Mouse (Mus musculus) kidney, adult 2 months (tissue): ENCODE data around the gene Akt1.

ENCODE experiments used
- CTCF ChIP-seq: fragments of 200-500 bp; conservative IDR thresholded peaks from 2 replicates; pipeline ENCODE4 v1.5.1; 2011; ENCODE audit warnings: low read depth, mild to moderate bottlenecking, control low read depth, low read length, moderate library complexity, mixed read lengths; ENCODE audit not compliant: insufficient read depth, insufficient read length
- POLR2A ChIP-seq: fragments of 200-500 bp; IDR thresholded peaks from one replicate; pipeline ENCODE4 v1.6.1; 2011; ENCODE audit warnings: low read depth, low read length, control low read depth

DNA sequence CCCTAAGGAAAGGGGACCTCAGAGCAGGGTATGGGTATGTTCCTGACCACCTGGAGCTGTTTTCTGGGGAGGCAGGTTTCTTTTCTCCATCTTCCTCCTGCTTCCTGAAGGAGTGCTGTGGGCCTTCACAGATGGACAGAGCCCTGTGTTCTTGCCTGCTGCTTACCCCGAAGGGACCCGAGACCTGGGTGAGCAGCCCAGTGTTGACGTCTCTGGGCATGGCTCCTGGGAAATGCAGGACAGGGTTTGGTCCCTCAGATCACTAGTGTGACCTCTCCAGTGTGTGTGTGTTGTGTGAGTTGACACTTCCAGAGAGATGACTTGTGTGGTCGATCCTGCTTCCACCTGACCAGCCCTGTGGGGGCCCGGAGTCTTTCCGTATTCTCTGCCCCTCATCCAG is 48.8 kb upstream of the Akt1 start:
- TF ChIP-seq CTCF, result no peak
- TF ChIP-seq POLR2A, result no peak
